Mouse (Mus musculus): ENCODE measurements at regions not wholly inside any gene's neighbourhood (a gene's known extent, or its start where the extent isn't known, plus 50 kb on each side); places are given as distances from the start of the nearest gene placed in this dataset.

- no peak for DNase-seq
These were observed 56.9 kb downstream of the Klf4 start for GRCm38 (mm10) chr4:55475409-55475808.

DNA sequence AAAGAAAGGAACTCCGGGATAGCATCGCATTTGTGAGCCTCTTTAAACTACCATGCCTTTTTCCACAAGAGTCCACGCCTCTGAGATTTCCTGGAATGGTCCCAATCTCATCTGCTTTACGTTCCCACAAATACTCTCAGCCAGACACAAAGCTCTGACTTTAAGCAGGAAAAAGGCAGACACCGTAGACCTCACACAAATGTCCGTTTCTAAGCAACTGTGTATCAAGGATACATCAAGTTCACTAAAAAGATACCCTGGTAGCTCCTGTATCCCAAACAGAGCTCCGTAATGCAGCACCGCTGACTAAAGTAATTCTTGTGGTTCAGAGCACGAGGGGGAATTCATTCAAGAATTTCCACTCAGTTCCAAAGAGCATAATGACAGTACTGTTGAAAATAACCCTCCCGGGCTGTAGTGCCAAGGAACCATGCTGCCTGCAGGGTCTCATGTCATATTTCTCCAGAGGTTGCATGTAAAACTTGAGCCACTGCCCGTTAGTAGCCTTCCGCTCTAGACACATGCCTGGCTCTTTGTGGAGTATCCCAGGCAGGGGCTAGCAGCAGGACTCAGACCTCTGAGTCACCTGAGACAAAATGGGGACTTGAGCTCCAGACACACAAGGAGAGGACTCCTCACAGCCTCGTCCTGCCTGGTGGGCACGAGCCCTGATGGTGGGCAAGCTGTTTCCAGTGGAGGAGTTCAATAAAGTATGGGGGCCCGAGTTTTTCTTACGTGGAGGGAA lies 58.0 kb downstream of the Klf4 start:
- DNase-seq: no peak

GRCm38 (mm10) chr4:55472649-55473048 lies 59.6 kb downstream of the Klf4 start:
- DNase-seq: no peak

GRCm38 (mm10) chr4:55470779-55471663 lies 61.2 kb downstream of the Klf4 start:
- DNase-seq: no peak

DNA sequence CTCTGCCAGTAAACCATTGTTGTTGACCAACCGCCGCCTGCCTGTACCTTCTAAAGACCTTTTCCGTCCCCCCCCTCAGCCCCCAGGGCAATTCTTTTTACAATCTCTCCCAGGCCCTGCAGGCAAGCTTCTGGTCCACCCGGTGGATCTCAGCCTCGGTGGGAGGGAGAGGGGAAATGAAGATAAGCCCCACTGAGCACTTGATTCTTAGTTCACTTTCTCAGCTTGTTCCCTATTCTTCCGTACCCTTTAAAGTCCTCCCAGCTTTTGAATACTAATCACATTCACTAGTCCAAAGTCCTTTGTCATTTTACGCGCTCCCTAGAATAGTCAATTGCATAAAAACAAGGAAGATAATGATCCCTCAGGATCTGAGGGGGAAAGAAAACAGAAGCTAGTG lies 68.1 kb downstream of the Klf4 start:
- no peak for DNase-seq

GRCm38 (mm10) chr4:55461927-55462326 lies 70.3 kb downstream of the Klf4 start:
- no peak for DNase-seq

GRCm38 (mm10) chr4:55453902-55454301 lies 78.4 kb downstream of the Klf4 start:
- DNase-seq: no peak

- peak in 1 of 2 experiments; percentile 3 for DNase-seq
These were observed 79.7 kb downstream of the Klf4 start for GRCm38 (mm10) chr4:55452546-55452945.

GRCm38 (mm10) chr4:55451711-55452110 lies 80.6 kb downstream of the Klf4 start:
- no peak for DNase-seq

DNA sequence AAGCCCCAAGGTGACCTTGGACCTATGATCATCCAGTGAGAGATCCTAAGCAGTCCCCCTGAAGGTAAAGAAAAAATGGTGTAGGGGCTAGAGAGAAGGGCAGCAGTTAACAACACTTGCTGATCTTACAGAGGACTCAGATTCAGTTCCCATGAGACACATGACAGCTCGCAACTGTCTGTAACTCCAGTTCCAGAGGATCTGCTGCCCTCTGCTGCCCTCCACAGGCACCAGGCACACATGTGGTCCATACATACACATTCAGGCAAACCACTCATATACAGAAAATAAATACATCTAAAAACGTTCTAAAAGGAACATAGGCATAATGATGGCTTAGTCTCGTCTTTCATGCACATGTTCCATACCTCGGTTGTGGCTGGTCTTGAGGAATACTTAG lies 81.2 kb downstream of the Klf4 start:
- no peak for DNase-seq

DNA sequence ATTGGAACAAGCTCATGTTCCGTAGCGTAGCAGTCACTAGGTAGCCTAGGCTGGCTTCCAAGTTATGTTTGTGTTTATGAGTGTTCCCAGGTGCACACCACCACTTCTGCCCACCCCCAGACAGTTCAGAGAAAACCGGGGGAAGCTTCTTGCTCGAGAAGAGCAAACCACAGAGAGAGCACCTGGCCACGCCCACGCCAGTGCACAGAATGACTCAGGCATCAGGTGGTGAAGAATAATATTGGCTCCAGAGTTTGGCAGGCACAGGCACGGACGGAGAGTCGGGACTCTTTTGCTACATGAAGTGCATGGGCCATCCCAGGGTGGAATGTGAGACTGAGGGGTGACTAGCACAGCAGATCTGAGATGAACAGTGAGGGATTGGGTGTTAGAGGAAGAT lies 88.8 kb downstream of the Klf4 start:
- DNase-seq: no peak

DNA sequence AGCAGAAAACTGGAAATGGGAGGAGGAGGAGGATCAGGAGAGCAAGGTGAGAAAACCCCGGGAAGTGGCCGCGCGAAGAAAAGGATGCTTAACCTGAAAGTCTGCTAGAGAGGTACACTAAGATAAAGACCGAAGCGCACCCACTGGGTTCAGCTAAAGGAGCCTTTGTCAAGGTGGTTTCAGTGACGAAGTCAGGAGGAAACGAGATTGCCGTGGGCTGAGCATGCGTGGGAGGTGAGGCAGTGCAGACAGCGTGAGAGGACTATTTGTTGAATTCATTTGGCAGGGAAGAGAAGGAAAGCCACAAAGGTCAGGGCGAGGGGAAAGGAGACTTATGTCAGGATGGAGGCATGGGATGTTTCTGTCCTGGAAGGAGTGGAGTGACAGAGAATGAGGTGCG lies 90.2 kb downstream of the Klf4 start:
- DNase-seq: no peak
